Mouse (Mus musculus) left cerebral cortex, postnatal 25 days (tissue): Measurements from ENCODE around the gene Slc39a10. TPM values are rescaled to one million over a fixed set of nuclear protein-coding genes. Genes with fewer than 3 reads are reported as not detected.

ENCODE experiments used
- DNase-seq, 2 experiments: peaks; one replicate each; pipeline ENCODE4 v3.0.0; 2022; ENCODE audit warnings: low spot score in 2 of 2, mixed read lengths in 1 of 2
- intact Hi-C: fragments of 180-260 bp; cut with DNase I; formaldehyde crosslinking; loops from one replicate; pipeline ENCODE4 v1.15.1; 2025
- total RNA-seq, 2 experiments: library from RNA; stranded (reverse); gene quantifications; 2 replicates each; pipeline ENCODE4 v1.2.3; 2021

The Slc39a10 gene
- 100 to 1,000 TPM; 213 to 226 TPM for total RNA-seq

- intact Hi-C loops: no loop called here
- DNase-seq: no peak
Observed at GRCm38 (mm10) chr1:46892752-46893151, at the start of gene Slc39a10. Gene Slc39a10 (minus strand): TSS chr1:46892852.

GRCm38 (mm10) chr1:46939295-46939694, 46.6 kb upstream of the Slc39a10 start:
- no peak for DNase-seq
- intact Hi-C loops: loop anchor here (5.0 kb wide), 1 partner anchor 163 kb away; no protein-coding TSS in a partner anchor

- intact Hi-C loops: loop anchor here (1.0 to 5.0 kb wide), 2 partner anchors 165 to 256 kb away; no protein-coding TSS in a partner anchor
- peak in 1 of 2 experiments; percentile 88 for DNase-seq
Observed at GRCm38 (mm10) chr1:46937641-46938040, 45.0 kb upstream of the Slc39a10 start.

GRCm38 (mm10) chr1:46927104-46927503, 34.5 kb upstream of the Slc39a10 start:
- no peak for DNase-seq
- intact Hi-C loops: no loop called here

GRCm38 (mm10) chr1:46926239-46926638, 33.6 kb upstream of the Slc39a10 start:
- no peak for DNase-seq
- intact Hi-C loops: no loop called here

GRCm38 (mm10) chr1:46924992-46925391, 32.3 kb upstream of the Slc39a10 start:
- DNase-seq: no peak
- intact Hi-C loops: no loop called here

- DNase-seq: no peak
- intact Hi-C loops: no loop called here
Observed at GRCm38 (mm10) chr1:46922904-46923303, 30.3 kb upstream of the Slc39a10 start.

- intact Hi-C loops: no loop called here
- DNase-seq: no peak
Observed at GRCm38 (mm10) chr1:46921630-46922029, 29.0 kb upstream of the Slc39a10 start.

GRCm38 (mm10) chr1:46916237-46916636, 23.6 kb upstream of the Slc39a10 start:
- DNase-seq: no peak
- intact Hi-C loops: no loop called here

GRCm38 (mm10) chr1:46914349-46914748, 21.7 kb upstream of the Slc39a10 start:
- intact Hi-C loops: no loop called here
- no peak for DNase-seq

GRCm38 (mm10) chr1:46912506-46913156, 20.0 kb upstream of the Slc39a10 start:
- intact Hi-C loops: no loop called here
- DNase-seq: peak in 1 of 2 experiments; percentile 13

GRCm38 (mm10) chr1:46910154-46910553, 17.5 kb upstream of the Slc39a10 start:
- intact Hi-C loops: no loop called here
- DNase-seq: no peak

- DNase-seq: peak in 1 of 2 experiments; percentile 6
- intact Hi-C loops: no loop called here
Observed at GRCm38 (mm10) chr1:46905706-46906105, 13.1 kb upstream of the Slc39a10 start.

- intact Hi-C loops: no loop called here
- no peak for DNase-seq
Observed at GRCm38 (mm10) chr1:46902102-46902683, 9.5 kb upstream of the Slc39a10 start.

GRCm38 (mm10) chr1:46894281-46894842, 1.7 kb upstream of the Slc39a10 start:
- intact Hi-C loops: no loop called here
- DNase-seq: no peak

GRCm38 (mm10) chr1:46888726-46889125, 3.9 kb downstream of the Slc39a10 start:
- intact Hi-C loops: no loop called here
- no peak for DNase-seq

- intact Hi-C loops: no loop called here
- DNase-seq: no peak
Observed at GRCm38 (mm10) chr1:46888324-46888723, 4.3 kb downstream of the Slc39a10 start.

GRCm38 (mm10) chr1:46887908-46888307, 4.7 kb downstream of the Slc39a10 start:
- intact Hi-C loops: no loop called here
- DNase-seq: no peak

- DNase-seq: no peak
- intact Hi-C loops: no loop called here
Observed at GRCm38 (mm10) chr1:46886091-46886490, 6.6 kb downstream of the Slc39a10 start.

- intact Hi-C loops: no loop called here
- DNase-seq: no peak
Observed at GRCm38 (mm10) chr1:46885231-46885630, 7.4 kb downstream of the Slc39a10 start.

- intact Hi-C loops: no loop called here
- DNase-seq: no peak
Observed at GRCm38 (mm10) chr1:46879951-46880350, 12.7 kb downstream of the Slc39a10 start.
